Mouse (Mus musculus): ENCODE measurements around the gene Usp7. TPM values are rescaled to one million over a fixed set of nuclear protein-coding genes. Genes with fewer than 3 reads are reported as not detected.
"Not testable (repeated sequence)": the region's sequence is repeated elsewhere in the genome, so short reads cannot be mapped to it uniquely, and the experiment has no call there.

Usp7 gene
- polyA plus RNA-seq, 2 experiments = 35.5 to 57.5 TPM

DNA sequence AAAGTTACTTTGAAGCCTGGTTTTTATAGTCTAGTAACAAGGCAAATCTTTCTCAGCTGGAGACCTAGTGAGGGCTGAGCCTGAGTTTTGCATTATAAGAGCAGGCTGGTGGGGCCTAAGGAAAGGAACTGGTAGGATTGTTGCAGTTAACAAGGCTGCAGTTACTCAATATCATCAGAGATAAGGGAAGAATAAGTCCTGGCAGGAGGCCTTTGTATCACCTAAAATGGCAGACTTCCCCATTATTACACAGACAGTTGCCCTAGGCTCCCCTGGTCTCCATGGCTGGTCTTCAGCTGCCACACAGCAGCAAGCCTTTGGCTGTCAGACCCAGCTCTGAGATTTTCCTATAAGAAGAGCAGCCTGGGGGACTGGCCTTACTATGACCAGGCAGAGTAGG, 13.4 kb downstream of the Usp7 start:
- ATAC-seq (ENCODE audit: insufficient read depth) (no peak), DNase-seq (ENCODE audit: low read depth in 3 of 3, low spot score in 3 of 3) (no peak)
- Histone ChIP-seq H3K4me3 (ENCODE audit: insufficient read depth in 1 of 2, low read depth in 2 of 2, low read length in 2 of 2) (no peak overlapping the region), H3K9me3 (ENCODE audit: control insufficient read depth, low read length) (no peaks in the 10 kb centered on the region), H3K27ac (no peak overlapping the region), H3K36me3 (replicated peaks; ENCODE audit: control insufficient read depth, insufficient read depth, low read depth) (no peaks in the 10 kb centered on the region), H3K9ac (replicated peaks) (no peak overlapping the region), H3K27me3 (ENCODE audit: control insufficient read depth, insufficient read depth, low read length) (no peaks in the 10 kb centered on the region), H3K4me1 (replicated peaks; ENCODE audit: control insufficient read depth in 2 of 2, insufficient read depth in 2 of 2, low read length in 1 of 2) (peaks cover 11 to 13% of the 10 kb centered on the region in 2 experiments), H3K4me2 (ENCODE audit: low read depth) (no peak overlapping the region)
- TF ChIP-seq CTCF (IDR thresholded peaks at IDR 0.05; ENCODE audit: low read depth) = no peak
- TF ChIP-seq EP300 (IDR thresholded peaks at IDR 0.05; ENCODE audit: low read depth) = no peak

DNA sequence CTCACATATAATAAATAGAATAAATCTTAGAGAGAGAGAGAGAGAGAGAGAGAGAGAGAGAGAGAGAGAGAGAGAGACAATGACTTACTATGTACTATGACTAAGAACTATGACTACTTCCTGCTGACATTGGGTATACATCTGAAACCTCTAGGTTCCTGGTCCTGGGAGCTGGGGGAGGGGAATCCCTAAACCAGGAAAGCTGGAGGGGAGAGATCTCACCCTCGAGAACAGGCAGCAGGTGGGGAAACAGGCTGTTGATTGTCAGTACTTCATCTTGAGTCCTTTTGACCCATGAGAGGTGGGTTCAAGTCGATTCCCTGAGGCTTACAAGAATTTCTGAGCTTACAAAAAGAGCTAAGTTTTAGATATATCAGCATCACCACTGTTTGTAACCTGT, 14.9 kb downstream of the Usp7 start:
- peaks cover 11 to 13% of the 10 kb centered on the region in 2 experiments for H3K4me1 ChIP-seq (replicated peaks; ENCODE audit: control insufficient read depth in 2 of 2, insufficient read depth in 2 of 2, low read length in 1 of 2)
- no peak overlapping the region for H3K4me2 ChIP-seq (ENCODE audit: low read depth)
- no peak overlapping the region for H3K9ac ChIP-seq (replicated peaks)
- no peak overlapping the region for H3K27ac ChIP-seq
- no peak overlapping the region for H3K4me3 ChIP-seq (ENCODE audit: insufficient read depth in 1 of 2, low read depth in 2 of 2, low read length in 2 of 2)
- H3K9me3 ChIP-seq (ENCODE audit: control insufficient read depth, low read length) = no peaks in the 10 kb centered on the region
- no peaks in the 10 kb centered on the region for H3K36me3 ChIP-seq (replicated peaks; ENCODE audit: control insufficient read depth, insufficient read depth, low read depth)
- ATAC-seq (ENCODE audit: insufficient read depth) (no peak), DNase-seq (ENCODE audit: low read depth in 3 of 3, low spot score in 3 of 3) (no peak)
- 48% methylated on average over 2 of the region's 2 CpGs for WGBS (ENCODE audit: insufficient replicate concordance)
- TF ChIP-seq EP300 (IDR thresholded peaks at IDR 0.05; ENCODE audit: low read depth) (no peak), CTCF (IDR thresholded peaks at IDR 0.05; ENCODE audit: low read depth) (no peak)
- no peaks in the 10 kb centered on the region for H3K27me3 ChIP-seq (ENCODE audit: control insufficient read depth, insufficient read depth, low read length)

DNA sequence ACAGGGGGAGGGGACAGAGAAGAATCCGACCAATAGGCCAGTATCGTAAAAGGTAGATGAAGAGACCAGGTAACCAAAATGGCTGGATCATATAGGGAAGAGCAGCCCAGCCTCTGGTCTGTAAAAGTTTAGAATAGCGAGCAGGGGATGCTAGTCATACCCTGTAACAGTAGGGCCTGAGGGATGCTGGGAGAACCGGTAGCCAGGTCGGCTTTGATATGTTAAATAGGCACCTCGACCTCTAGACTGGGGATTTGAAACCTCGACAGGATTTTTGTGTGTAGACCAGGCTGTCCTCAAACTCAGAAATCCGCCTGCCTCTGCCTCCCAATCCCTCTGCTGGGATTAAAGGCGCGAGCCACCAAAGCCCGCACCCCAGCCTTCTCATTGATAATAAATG, 15.5 kb downstream of the Usp7 start:
- ATAC-seq (ENCODE audit: insufficient read depth) (no peak), DNase-seq (ENCODE audit: low read depth in 3 of 3, low spot score in 3 of 3) (no peak)
- Histone ChIP-seq H3K27me3 (ENCODE audit: control insufficient read depth, insufficient read depth, low read length) (no peaks in the 10 kb centered on the region), H3K27ac (no peak overlapping the region), H3K4me1 (replicated peaks; ENCODE audit: control insufficient read depth in 2 of 2, insufficient read depth in 2 of 2, low read length in 1 of 2) (peaks cover 11 to 13% of the 10 kb centered on the region in 2 experiments), H3K9me3 (ENCODE audit: control insufficient read depth, low read length) (no peaks in the 10 kb centered on the region), H3K4me3 (ENCODE audit: insufficient read depth in 1 of 2, low read depth in 2 of 2, low read length in 2 of 2) (no peak overlapping the region), H3K4me2 (ENCODE audit: low read depth) (no peak overlapping the region), H3K36me3 (replicated peaks; ENCODE audit: control insufficient read depth, insufficient read depth, low read depth) (no peaks in the 10 kb centered on the region), H3K9ac (replicated peaks) (no peak overlapping the region)
- TF ChIP-seq EP300 (IDR thresholded peaks at IDR 0.05; ENCODE audit: low read depth) = no peak
- WGBS (ENCODE audit: insufficient replicate concordance) = 72% methylated on average over 11 of the region's 11 CpGs

DNA sequence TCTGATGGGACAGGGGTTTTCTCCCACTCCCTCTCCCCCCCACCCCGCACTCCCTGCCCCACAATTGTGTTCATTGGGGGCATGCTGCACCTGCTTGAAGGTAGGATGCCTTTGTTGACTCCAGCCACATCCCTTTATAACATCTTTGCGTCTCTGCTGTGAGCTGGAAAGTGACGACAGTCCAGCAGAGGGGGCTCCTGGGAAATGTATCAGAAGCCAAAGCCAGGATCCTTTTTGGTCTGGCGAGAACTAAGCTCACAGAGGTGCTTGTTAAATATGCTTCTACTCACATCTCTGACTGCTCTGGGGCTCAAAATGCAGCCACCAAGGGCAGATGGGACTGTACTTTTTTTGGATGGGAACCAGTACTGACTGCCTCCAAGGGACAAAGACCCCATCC, 21.0 kb downstream of the Usp7 start:
- H3K36me3 ChIP-seq (replicated peaks; ENCODE audit: control insufficient read depth, insufficient read depth, low read depth) = no peaks in the 10 kb centered on the region
- WGBS (ENCODE audit: insufficient replicate concordance) = 38% methylated on average over 4 of the region's 4 CpGs
- peak; percentile 37 for TF ChIP-seq CTCF (IDR thresholded peaks at IDR 0.05; ENCODE audit: low read depth)
- no peak for TF ChIP-seq EP300 (IDR thresholded peaks at IDR 0.05; ENCODE audit: low read depth)
- H3K9ac ChIP-seq (replicated peaks) = no peak overlapping the region
- H3K27me3 ChIP-seq (ENCODE audit: control insufficient read depth, insufficient read depth, low read length) = no peaks in the 10 kb centered on the region
- no peak overlapping the region for H3K4me3 ChIP-seq (ENCODE audit: insufficient read depth in 1 of 2, low read depth in 2 of 2, low read length in 2 of 2)
- H3K4me2 ChIP-seq (ENCODE audit: low read depth) = no peak overlapping the region
- no peak for ATAC-seq (ENCODE audit: insufficient read depth)
- no peaks in the 10 kb centered on the region for H3K9me3 ChIP-seq (ENCODE audit: control insufficient read depth, low read length)
- no peak for DNase-seq (ENCODE audit: low read depth in 3 of 3, low spot score in 3 of 3)
- H3K4me1 ChIP-seq (replicated peaks; ENCODE audit: control insufficient read depth in 2 of 2, insufficient read depth in 2 of 2, low read length in 1 of 2) = peaks cover 30 to 32% of the 10 kb centered on the region in 2 experiments
- H3K27ac ChIP-seq = no peak overlapping the region

DNA sequence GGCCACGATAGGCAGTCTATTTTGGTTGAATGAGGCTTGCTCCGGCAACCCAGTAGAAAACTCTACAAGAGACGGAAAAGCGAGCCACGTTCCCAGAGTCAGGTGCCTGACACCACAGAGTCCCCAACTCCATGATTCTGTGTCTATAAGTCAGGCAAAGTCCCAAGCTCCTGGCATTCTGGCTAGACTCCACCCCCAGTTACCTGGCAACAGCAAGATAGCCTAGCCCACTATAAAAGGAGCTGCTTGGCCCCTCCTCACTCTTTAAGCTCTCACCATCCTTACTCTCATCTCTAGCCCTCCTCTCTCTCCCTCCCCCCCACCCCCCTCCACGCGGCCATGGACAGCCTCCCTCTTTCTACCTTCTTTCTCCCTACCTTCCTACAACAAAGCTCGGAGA, 21.8 kb downstream of the Usp7 start:
- not testable (repeated sequence) for H3K27ac ChIP-seq; ATAC-seq (ENCODE audit: insufficient read depth); DNase-seq (ENCODE audit: low read depth in 3 of 3, low spot score in 3 of 3); H3K9me3 ChIP-seq (ENCODE audit: control insufficient read depth, low read length); H3K4me2 ChIP-seq (ENCODE audit: low read depth); H3K4me3 ChIP-seq (ENCODE audit: insufficient read depth in 1 of 2, low read depth in 2 of 2, low read length in 2 of 2); H3K9ac ChIP-seq (replicated peaks); H3K27me3 ChIP-seq (ENCODE audit: control insufficient read depth, insufficient read depth, low read length); H3K36me3 ChIP-seq (replicated peaks; ENCODE audit: control insufficient read depth, insufficient read depth, low read depth)
- 56% methylated on average over 8 of the region's 8 CpGs for WGBS (ENCODE audit: insufficient replicate concordance)
- peaks cover 37 to 38% of the 10 kb centered on the region in 2 experiments for H3K4me1 ChIP-seq (replicated peaks; ENCODE audit: control insufficient read depth in 2 of 2, insufficient read depth in 2 of 2, low read length in 1 of 2)

DNA sequence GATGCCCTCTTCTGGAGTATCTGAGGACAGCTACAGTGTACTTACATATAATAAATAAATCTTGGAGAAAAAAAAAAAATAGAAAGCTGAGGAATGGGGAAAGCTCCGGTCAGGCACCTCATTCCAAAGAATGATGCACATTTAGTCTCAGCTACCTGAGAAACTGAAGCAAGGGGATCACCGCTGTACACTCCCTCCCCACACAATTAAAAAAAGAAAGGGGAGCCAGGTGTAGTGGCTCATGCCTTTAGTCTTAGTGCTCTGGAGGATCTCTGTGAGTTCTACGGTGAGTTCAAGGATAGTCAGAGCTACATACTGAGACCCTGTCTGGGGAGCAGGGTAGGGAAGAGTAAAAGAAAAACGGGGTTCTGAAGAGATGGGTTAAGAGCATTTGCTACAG, 22.6 kb downstream of the Usp7 start:
- ATAC-seq (ENCODE audit: insufficient read depth) = no peak; the same call in none of the 2 replicates
- Histone ChIP-seq H3K36me3 (replicated peaks; ENCODE audit: control insufficient read depth, insufficient read depth, low read depth) (no peaks in the 10 kb centered on the region), H3K4me3 (ENCODE audit: insufficient read depth in 1 of 2, low read depth in 2 of 2, low read length in 2 of 2) (no peak overlapping the region), H3K9me3 (ENCODE audit: control insufficient read depth, low read length) (no peaks in the 10 kb centered on the region), H3K4me2 (ENCODE audit: low read depth) (peak overlapping the region; percentile 20; the same call in 1 of the 2 replicates), H3K9ac (replicated peaks) (no peak overlapping the region), H3K27me3 (ENCODE audit: control insufficient read depth, insufficient read depth, low read length) (no peaks in the 10 kb centered on the region), H3K4me1 (replicated peaks; ENCODE audit: control insufficient read depth in 2 of 2, insufficient read depth in 2 of 2, low read length in 1 of 2) (peaks cover 46% of the 10 kb centered on the region in 2 experiments), H3K27ac (peak overlapping the region; percentile 57)
- TF ChIP-seq CTCF (IDR thresholded peaks at IDR 0.05; ENCODE audit: low read depth) = no peak
- no peak for TF ChIP-seq EP300 (IDR thresholded peaks at IDR 0.05; ENCODE audit: low read depth)
- 45% methylated on average over 4 of the region's 4 CpGs for WGBS (ENCODE audit: insufficient replicate concordance)
- no peak for DNase-seq (ENCODE audit: low read depth in 3 of 3, low spot score in 3 of 3)

Data from liver, embryonic 14.5 days (tissue).